Mouse (Mus musculus) cerebellum, postnatal 14 days (tissue): Measurements from ENCODE around the gene A830031A19Rik.
A peak's percentile ranks its signal among the peaks of the same experiment; 100 is the strongest.

Source experiments
- DNase-seq, 2 experiments: peaks; one replicate each; pipeline ENCODE4 v3.0.0; 2021; ENCODE audit warnings: mixed read lengths in 2 of 2

A830031A19Rik gene

DNA sequence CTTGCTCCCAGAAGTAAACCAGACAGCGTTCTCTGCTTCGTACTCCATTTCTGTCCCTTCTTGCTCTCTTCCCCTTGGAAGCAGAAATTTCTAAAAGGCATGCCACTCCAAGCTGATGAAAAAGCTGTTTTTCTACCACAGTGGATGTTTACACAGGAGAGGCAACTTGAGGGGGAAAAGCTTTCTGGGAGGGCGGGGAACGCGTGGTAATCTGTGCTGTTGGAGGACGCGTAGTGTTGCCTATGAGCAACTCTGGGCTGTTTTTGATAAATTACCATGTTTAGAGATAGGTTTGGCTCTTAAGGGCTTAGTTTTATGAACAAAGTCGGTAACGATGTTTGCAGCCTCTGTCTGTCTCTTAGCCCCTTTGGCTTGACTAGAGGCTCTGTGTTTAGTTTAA lies 20.4 kb upstream of the A830031A19Rik start:
- no peak for DNase-seq

DNA sequence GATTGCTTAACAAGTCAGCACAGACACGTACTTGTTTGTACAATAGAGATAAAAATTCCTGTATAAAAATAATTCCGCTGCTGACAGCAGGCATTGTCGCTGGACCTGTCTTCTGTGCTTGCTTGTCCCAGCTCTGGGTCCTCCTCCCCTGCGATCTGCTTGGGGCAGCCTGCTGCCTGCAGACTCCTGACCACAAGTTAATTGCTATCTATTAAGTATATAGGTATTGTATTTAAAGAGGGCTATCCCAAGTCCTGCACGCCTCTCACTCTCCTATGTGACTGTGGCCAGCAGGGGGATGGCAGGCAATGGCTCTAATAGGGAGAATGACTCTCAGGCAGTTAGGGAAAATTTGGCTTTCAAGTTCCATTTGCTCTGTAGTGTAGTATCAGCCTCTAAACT lies 19.2 kb upstream of the A830031A19Rik start:
- DNase-seq, result peak in 1 of 2 experiments; percentile 23

DNA sequence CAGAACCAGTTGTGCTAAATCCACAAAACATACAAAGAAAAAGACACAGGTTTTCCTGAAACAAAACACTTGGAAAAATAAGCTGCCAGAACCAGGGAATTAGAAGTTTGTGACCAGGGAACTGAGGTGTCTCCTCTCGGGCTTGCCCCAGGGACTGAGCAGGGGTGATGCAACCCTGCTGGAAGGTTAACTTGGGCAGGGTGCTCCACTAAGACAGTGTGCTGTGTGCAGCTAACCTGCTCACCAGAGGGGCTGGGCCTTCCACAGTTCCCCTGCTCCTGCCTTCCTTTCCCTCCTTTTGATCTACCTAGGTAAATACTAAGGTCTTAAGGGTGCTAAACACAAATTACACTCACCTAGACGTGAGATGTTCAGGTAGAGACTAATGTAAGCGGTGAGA lies 17.8 kb upstream of the A830031A19Rik start:
- no peak for DNase-seq

DNA sequence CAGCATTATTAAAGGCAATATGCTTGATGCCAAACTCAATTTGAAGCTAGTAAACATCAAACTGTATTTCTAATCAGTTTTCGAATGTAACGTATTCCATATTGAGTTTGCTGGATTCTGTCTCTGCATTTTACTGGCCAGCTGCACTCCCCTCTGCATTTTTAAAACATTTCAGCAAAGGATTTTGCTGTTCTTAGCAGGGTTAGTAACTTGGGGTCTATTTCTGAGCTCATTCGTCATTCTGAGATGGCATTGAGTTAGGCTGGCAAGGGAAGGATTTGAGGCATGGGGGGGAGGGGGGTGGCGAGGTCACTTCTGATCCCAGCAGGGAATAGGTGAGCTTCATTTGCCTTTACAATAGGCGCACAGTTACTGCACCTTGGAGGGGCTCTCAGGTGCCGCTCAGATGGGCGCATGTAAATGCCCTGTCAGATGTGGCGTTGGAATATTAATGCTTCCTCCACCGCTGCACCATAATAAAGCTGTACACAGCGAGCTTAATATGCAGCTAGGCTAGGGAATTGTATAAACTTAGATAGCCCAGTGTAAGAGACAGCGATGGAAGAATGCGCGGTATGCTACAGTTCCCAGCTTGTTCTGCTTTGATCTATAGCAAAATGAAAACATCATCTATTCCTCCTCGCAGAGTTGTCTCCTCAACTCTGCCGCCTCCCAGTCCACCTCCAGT lies 16.7 kb upstream of the A830031A19Rik start:
- no peak for DNase-seq

DNA sequence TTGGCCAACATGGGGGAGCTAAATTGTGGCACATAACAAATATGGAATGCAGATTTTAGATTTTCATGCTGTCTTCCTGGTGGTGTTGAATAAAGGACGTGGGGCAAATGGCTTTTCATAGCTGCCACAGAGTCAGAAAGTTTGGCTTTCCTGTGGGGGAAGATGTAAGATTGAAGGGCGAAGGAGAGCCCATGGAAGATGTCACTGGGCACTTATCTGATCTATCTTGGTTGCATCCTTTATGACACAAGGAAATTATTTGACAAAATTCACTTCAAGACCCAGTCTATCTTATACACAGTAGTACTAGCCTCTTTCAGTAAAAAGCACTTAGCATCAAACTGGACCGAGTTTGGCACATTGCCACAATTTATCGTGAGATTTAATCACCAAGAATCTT lies 15.6 kb upstream of the A830031A19Rik start:
- no peak for DNase-seq

DNA sequence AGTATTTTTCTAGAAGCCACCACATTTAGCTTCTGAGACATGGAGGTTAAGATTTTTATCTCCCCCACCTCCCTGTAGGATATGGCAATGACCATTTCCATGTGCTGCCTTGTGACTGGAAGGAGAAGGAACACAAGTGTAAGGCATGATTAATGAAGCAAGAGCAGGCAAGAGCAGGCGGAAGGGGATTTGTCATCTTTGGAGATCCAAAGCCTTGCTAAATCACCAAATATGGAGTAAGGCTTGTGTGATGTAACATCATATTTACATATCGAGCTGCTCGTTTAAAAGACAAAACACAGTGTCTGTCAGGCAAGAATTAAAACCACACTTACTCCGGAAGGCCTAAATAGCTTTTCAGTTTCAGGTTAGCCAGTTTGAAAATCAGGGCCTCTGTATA lies 12.2 kb upstream of the A830031A19Rik start:
- no peak for DNase-seq

DNA sequence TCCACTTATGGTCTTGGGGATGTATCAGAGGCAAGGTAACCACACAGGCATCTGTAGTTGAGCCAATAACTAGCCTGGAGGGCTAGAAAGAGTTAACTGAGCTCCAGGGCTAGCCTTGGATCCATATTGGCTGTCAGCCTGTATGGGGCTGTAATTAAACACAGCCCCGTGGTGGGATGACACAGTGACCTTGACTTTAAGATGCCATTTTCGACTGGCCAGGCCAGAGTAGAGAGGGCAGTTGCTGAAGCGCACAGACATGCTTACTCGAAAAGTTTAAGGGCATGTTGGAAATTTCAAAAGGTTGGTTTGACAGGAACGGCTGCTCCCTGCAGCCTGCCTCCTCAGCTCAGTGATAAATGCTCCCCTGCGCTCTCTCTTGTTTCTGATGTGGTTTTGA lies 11.1 kb upstream of the A830031A19Rik start:
- DNase-seq, result no peak

DNA sequence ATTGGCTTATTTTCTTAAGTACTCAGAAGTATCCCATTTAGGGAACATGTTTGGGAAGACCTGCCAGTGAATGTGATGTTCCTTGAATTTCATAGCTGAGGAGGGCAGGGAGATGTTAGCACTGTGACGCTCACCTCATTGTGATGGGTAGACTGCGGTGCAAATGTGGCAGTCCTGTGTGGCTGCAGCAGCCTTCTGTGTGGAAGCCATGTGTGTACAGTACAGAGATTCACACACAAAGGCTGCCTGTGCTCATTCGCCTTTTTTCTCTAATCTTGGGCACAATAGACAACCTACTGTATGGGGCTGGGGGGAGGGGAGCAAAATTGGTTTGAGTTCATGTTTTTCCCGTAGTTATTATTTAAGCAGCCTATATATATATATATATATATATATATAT lies 9.7 kb upstream of the A830031A19Rik start:
- no peak for DNase-seq

DNA sequence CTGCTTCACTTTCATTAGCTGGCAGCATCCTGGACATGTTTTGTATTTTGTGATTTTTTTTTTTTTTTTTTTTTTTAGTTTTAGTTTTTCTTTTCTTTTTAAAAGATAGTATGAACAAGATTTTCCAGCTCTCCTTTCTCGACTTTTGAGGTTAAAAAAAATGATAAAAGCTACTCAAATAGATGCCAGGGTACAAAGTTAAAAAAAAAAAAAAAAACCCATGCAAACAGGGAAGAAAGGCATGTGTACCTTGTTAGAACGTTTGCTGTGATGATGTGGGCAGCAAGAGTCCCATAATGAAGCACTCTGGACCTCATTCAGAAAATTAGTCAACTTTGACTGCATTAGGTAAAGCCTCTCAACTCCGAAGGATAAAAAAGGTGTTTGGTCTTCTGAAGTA lies 9.2 kb upstream of the A830031A19Rik start:
- no peak for DNase-seq

DNA sequence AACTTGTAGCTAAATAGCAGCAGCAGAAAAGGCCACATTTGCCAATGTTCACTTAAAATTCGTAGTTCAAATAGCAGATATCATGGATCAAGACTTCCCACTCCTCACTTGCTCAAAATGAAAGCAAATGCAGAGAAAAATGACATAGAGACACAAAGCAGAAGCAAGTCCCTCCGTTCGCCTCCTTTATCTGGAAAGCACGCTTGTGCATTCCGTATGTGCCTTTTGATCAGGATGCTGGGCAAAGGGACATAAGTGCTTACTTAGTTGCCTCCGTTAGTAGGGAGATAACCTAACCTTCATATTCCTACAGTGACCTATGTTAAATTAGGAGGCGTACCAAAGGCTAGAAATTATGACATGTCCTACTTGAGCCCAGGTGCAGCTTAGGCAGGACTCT lies 8.6 kb upstream of the A830031A19Rik start:
- DNase-seq, result no peak

DNA sequence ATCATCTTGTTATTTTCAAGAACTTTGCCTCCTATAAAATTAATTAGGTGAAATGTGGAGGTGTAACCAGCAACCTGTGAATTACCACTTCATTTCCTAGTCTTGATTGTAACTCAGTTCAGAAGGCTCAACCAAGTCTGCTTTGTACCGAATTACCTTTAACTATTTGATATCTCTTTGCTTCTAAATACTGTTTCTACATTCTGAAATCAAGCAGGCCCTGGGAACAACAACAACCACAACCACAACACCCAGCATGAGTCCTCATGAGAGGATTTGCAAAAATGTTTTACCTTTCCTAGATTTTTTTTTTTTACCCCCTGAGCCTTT lies 8.2 kb upstream of the A830031A19Rik start:
- DNase-seq, result no peak

DNA sequence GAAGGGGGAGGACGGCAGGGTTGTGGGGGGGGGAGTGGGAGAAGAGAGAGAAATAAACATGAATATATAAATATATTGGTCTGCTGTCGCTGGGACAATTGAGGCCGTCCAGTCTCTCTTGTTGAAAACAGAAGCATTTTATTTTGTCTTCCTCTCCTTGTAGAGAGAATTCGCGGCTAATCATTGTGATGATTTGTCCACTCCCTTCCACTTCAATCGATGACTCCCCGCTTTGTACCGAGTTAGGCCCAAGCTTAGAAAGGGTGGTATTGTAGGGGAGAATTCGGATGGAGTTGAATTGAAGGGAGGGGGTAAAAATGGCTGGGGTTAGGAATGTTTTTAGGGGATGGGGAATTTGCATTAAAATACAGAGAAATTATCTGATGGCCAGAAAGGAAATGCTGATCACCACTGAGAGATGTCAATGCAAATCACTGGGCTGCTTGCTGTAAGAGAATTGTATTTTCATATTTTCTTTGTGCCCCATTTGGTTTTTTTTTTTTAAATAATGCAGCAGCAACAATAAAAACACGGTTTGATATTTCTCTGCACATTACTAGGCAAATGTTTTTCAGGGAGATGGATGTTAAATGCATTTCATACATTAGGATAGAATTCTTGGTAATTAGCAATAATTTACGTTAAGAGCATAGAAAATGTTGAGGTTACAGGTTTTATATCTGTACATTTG lies 7.7 kb upstream of the A830031A19Rik start:
- DNase-seq, result no peak

DNA sequence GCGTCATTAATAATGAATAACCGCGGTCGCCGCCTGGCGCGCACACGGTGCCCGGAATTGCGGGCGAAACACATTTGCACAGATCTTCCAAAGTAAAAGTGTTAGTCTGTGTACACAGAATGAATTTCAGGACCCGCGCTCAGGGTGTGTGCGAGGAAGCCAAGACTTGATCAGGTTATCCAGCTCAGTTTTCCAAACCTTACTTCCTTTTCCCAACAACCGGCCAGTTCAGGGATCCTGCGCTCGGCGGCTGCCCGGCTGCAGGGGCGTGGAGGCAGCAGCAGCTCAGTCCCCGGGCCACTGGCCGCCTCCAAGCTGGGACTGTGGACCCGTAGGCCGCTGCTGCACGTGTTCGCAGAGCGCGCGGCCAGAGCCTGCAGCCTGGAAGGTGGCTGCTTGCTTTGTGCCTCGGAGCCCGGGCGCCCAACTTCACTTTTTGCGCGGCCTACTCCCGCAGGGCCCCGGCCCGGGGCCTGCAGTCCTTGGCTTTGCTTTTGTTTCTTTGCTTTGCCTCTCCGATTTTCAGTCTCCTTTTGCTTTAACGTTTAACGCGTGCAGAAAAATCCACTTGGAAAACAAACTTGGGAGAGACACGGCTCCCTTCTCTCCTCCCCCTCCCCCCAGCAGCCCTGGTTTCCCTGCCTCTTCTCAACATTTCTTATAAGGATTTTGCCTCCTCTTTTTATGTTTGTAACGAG lies 7.0 kb upstream of the A830031A19Rik start:
- DNase-seq, result peak; percentile 53 to 63

DNA sequence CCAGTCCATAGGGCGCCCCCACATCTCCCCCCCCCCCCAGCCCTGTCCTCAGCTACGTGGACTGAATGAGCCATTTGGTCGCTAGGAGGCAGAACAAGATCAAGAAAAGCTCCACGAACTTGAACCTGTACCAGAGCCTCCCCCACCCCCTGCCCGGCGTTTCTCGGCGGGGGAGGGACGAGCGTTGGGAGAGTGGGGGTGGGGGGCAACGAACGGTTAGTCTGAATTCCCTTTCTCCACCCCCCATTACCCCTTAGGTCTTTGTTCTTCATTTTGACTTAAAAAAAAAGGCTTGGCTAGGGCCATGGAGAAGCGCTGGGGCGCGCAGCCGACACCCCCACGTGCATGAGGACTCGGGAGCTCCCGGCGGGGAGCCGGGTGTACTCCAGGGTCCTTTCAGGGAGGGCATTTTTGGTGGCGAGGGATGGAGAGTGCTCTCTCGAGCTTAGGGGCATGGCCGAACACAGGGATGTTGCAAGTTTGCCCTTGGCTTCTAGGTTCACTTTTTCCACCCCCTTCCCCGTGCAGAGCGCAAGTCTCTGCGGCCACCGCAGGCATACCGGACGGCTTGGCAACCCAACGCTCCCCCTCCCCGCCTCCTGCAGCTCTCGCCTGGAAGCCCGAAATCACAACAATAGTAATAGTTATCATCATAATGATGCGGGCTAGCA lies 6.3 kb upstream of the A830031A19Rik start:
- peak; percentile 80 to 81 for DNase-seq

DNA sequence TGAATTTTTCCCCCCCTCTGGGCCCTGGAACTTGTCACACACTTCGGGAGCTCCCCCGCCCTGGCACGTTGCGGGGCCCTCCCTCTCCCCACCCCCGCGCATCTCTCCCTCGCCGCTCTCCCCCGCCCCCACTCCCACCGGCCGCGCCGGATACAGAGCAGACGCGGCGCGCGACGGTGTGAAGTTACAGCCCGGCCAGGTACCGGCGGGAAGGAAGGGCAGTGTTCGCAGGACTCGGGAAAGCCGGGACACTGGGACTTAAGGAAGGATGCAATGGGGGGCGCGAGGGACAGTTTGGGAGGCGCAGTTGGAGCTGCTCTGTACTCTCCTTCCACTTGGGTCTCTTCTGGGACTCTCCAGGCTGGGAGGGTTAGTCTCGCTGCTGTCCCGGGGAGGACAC lies 5.7 kb upstream of the A830031A19Rik start:
- peak; percentile 51 to 57 for DNase-seq

DNA sequence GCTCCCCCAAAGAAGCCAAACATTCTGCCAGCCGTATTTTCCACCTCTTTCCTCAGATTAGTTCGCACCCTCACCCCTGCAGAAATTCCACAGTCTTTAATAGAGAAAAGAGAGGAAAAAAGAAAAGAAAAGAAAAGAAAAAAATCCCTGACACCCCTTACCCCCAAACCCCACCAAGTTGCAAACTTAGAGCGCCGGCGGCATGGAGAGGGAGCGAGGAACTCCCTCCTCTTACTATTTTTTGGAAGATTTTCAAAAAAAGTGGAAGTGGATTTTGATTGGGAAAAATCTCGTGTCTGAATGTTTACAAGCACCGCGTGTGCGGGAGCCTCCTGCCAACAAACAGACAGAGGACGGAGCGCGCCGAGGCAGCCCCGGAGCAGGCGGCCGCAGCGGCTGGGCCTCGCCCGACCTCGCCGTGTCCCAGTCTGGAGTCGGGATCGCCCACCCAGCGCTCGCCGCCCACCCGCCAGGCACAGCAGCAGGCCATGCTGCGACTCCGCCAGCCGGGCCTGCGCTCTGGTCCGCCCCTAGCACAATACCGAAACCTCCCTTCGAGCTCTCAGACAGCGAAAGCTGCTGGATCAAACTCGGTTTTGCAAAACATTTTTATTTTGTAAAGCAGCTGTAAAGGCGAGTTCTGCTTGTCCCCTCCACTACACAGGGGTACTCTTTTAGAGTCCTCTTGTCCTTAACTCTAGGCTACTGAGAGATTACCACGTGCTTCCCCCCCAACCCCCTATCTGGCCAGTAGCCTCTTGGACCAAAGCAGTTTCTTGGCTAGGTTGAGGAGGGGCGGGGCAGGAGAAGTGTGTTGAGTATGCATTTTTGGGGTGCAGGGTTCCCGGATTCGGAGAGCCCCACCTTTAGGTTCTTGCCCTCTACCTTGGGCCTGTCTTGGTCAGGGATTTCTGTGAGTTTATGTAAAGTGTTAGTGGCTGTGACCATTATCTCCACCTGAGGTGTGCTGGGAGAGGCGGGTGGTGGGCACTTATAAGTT lies 4.8 kb upstream of the A830031A19Rik start:
- DNase-seq, result peak; percentile 56 to 57

DNA sequence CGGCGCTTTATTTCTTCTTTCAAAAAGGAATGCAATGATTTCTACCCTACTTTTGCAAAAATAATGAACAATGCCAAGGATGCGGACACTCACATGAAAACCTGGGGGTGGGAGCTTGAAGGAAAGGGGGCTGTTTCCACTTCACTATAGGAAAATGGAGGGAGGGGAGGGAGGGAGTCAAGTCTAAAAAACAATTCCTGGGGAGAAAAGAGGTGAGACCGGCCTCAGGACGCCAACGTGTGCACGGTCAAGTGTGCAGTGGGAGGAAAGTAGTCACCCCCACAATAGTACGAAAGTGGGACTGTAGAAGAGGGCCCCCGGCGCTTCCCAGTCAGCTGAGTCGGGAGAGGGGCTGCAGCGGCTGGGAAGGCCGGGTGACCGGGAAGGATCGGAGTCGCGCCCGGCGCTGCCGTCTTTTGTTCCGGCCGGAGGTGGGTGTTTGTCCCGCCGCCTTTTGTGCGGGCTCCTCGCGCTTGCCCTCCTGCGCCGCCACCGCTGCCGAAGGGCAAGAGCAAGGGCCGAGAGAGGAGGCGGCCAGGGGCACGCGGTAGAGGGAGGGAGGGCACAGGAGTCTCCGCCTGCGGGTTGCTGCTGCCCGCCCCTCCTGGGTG lies 4.0 kb upstream of the A830031A19Rik start:
- DNase-seq, result peak; percentile 36 to 49

DNA sequence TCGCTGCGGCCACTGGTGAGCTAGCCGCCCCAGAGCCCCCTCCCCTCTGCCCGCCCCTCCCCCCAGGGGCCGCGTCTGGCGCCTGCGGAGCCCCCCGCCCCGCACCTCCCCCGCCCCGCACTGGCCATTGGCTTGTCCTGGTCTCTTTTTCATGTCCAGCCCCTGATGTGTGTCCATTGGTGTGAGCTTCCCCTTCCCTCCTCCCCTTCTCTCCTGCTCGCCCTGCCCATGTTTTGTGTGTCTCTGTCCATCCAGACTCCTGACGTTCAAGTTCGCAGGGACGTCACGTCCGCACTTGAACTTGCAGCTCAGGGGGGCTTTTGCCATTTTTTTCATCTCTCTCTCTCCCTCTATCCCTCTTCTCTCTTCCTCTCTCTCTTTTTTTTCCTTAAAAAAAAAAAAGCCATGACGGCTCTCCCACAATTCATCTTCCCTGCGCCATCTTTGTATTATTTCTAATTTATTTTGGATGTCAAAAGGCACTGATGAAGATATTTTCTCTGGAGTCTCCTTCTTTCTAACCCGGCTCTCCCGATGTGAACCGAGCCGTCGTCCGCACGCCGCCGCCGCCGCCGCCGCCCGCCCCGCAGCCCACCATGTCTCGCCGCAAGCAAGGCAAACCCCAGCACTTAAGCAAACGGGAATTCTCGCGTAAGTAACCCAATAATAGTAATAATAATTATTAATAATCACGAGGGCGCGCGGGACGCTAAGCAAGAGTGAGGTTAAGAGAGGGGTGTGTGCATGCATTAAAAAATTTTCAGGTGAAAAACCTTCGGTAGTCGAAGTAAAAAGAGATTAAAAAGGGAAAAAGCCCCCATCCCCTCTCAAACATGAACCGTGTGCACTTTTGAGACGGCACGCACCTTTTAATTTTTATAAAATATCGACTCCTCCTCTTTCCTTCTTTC lies 3.2 kb upstream of the A830031A19Rik start, which contains the start of gene Bcl11a:
Gene Bcl11a, plus strand, starts transcription at position 262 of the 911 bp plus-strand sequence.
- peak; percentile 57 to 60 for DNase-seq

DNA sequence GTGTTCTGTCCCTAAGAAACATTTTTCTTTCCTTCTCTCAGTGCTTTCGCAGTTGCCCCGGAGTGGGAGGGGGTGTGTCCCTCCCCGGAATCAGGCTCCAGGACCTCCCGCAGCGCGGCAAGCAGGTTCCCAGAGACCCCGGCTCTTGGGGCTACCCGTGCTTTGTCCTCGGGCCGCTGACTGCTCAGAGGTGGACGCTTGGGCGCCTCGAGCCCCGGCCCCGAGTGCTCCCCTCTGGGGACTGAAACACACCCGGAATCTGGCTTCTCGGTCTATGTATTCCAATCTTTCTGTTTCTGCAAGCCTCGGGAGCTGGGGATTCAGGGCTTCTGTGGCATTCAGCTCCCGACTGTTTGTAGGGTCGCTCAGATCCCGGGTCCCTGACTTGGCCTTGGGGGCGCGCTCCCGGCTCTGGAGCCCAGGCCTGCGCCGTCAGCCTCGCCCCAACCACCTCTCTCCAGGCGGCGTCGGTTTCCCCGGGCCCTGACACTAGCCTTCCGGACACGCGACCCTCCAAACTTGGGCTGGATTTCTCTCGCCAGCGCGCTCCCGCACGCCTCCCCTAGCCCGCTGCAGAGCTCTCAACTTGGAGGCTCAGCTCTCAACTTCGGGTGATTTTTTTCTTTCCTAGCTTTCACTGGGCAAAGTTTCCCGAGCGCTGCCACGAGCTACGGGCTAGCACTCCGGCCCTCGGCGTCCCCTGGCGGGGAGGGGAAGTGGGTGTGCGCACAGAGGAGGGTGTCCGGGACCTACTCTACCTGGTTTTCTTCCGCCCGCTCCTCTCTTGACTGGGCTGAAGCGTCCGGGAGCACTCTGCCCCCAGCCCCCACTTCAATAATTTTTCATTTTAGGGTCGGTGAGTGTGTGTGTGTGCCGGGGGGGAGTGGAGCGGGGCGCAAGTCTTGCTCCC lies 2.2 kb upstream of the A830031A19Rik start:
- peak; percentile 47 to 51 for DNase-seq
